Mouse (Mus musculus): ENCODE results near the gene Aff4. TPM values are rescaled to one million over a fixed set of nuclear protein-coding genes. Genes with fewer than 3 reads are reported as not detected.
A peak's percentile ranks its signal among the peaks of the same experiment; 100 is the strongest.

The Aff4 gene
- total and polyA plus RNA-seq, 2 experiments from 2014 or later: 90.2 to 103 TPM

GRCm38 (mm10) chr11:53367032-53367431, 16.4 kb downstream of the Aff4 start:
- no peak for ATAC-seq (ENCODE audit: low FRiP score)
- Histone ChIP-seq H3K4me1 (ENCODE audit: insufficient read depth, low read length) (no peaks in the 10 kb centered on the region), H3K4me3 (ENCODE audit: low read depth, low read length) (no peak overlapping the region), H3K36me3 (ENCODE audit: insufficient read depth, low read length) (no peaks in the 10 kb centered on the region; the same call in 1 of the 2 replicates), H3K27me3 (ENCODE audit: insufficient read depth, low read length) (no peaks in the 10 kb centered on the region), H3K4me2 (ENCODE audit: low read depth, low read length, poor library complexity, severe bottlenecking) (no peak overlapping the region), H3K9ac (replicated peaks; ENCODE audit: low read length, poor library complexity, severe bottlenecking) (no peak overlapping the region), H3K9me3 (ENCODE audit: low read length) (no peaks in the 10 kb centered on the region), H3K27ac (ENCODE audit: low read depth, low read length) (no peak overlapping the region)
- no peak for DNase-seq (ENCODE audit: low spot score)
- no peak for TF ChIP-seq CTCF (IDR thresholded peaks at IDR 0.05)
- WGBS: 91% methylated on average over 2 of the region's 2 CpGs

DNA sequence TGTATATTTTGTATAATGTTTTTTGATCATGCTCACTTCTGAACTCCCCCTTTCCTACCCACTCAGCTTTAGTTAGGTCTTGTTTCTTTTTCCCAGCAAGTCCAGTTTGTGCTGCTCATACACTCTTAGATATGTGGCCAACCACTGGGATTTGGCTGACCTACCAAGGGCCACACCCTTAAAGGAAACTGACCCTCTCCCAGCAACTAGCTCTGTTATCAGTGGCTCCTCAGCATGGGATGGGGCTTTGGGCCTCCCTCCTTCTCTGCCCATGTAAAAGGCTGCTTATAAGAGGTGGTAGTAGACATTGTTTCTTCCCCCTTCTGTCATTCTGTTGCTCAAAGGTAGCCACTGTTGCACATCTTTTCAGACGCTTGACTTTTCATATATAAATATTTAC, 28.3 kb downstream of the Aff4 start:
- no peak overlapping the region for H3K4me2 ChIP-seq (ENCODE audit: low read depth, low read length, poor library complexity, severe bottlenecking)
- no peak for TF ChIP-seq CTCF (IDR thresholded peaks at IDR 0.05)
- no peak overlapping the region for H3K9ac ChIP-seq (replicated peaks; ENCODE audit: low read length, poor library complexity, severe bottlenecking)
- WGBS: 86% methylated on average over 1 of the region's 1 CpGs
- ATAC-seq (ENCODE audit: low FRiP score) (no peak), DNase-seq (ENCODE audit: low spot score) (no peak)
- peaks cover 27% of the 10 kb centered on the region; the same call in 1 of the 2 replicates for H3K36me3 ChIP-seq (ENCODE audit: insufficient read depth, low read length)
- no peak overlapping the region for H3K4me3 ChIP-seq (ENCODE audit: low read depth, low read length)
- H3K27me3 ChIP-seq (ENCODE audit: insufficient read depth, low read length): no peaks in the 10 kb centered on the region
- no peaks in the 10 kb centered on the region for H3K4me1 ChIP-seq (ENCODE audit: insufficient read depth, low read length)
- H3K27ac ChIP-seq (ENCODE audit: low read depth, low read length): no peak overlapping the region
- no peaks in the 10 kb centered on the region for H3K9me3 ChIP-seq (ENCODE audit: low read length)

DNA sequence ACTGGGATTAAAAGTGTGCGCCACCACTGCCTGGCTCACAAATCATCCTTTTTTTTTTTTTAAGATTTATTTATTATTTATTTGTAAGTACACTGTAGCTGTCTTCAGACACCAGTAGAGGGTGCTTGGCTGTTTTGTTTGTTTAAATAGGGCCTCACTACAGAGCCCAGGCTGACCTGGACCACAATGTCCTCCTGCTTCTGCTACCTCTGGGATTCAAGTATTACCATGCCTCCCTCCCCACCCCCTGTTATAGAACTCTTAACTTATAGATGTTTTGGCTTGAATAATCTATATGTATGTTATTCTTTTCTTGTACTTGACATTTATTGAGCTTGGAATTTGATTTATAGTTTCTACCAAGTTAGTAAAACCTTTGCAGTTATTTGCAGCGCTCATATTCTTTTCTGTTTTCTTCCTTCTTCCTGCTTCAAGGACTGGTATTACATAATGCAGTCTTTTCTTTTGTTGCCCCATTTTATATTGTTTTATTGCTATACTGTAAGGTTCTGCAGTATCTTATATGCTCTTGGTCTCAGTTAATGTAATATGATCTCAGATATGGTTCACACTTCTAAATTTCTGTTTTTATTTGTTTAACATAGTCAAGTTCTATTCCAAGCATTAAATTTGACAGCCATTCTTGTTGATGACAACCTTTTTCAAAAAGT, 33.3 kb downstream of the Aff4 start:
- H3K9ac ChIP-seq (replicated peaks; ENCODE audit: low read length, poor library complexity, severe bottlenecking): no peak overlapping the region
- no peak overlapping the region for H3K4me3 ChIP-seq (ENCODE audit: low read depth, low read length)
- no peaks in the 10 kb centered on the region for H3K9me3 ChIP-seq (ENCODE audit: low read length)
- no peak overlapping the region for H3K27ac ChIP-seq (ENCODE audit: low read depth, low read length)
- no peaks in the 10 kb centered on the region for H3K27me3 ChIP-seq (ENCODE audit: insufficient read depth, low read length)
- H3K4me1 ChIP-seq (ENCODE audit: insufficient read depth, low read length): no peaks in the 10 kb centered on the region
- no peak for TF ChIP-seq CTCF (IDR thresholded peaks at IDR 0.05)
- no peak overlapping the region for H3K4me2 ChIP-seq (ENCODE audit: low read depth, low read length, poor library complexity, severe bottlenecking)
- WGBS: 93% methylated on average over 2 of the region's 2 CpGs
- ATAC-seq (ENCODE audit: low FRiP score) (no peak), DNase-seq (ENCODE audit: low spot score) (no peak)
- peaks cover 12% of the 10 kb centered on the region; the same call in 1 of the 2 replicates for H3K36me3 ChIP-seq (ENCODE audit: insufficient read depth, low read length)

GRCm38 (mm10) chr11:53393856-53394255, 43.2 kb downstream of the Aff4 start:
- Histone ChIP-seq H3K9ac (replicated peaks; ENCODE audit: low read length, poor library complexity, severe bottlenecking) (no peak overlapping the region), H3K4me1 (ENCODE audit: insufficient read depth, low read length) (no peaks in the 10 kb centered on the region), H3K4me2 (ENCODE audit: low read depth, low read length, poor library complexity, severe bottlenecking) (no peak overlapping the region), H3K27ac (ENCODE audit: low read depth, low read length) (no peak overlapping the region), H3K9me3 (ENCODE audit: low read length) (no peaks in the 10 kb centered on the region), H3K27me3 (ENCODE audit: insufficient read depth, low read length) (no peaks in the 10 kb centered on the region), H3K4me3 (ENCODE audit: low read depth, low read length) (no peak overlapping the region), H3K36me3 (ENCODE audit: insufficient read depth, low read length) (peaks cover 17% of the 10 kb centered on the region)
- DNase-seq (ENCODE audit: low spot score): no peak
- 96% methylated on average over 1 of the region's 1 CpGs for WGBS
- no peak for ATAC-seq (ENCODE audit: low FRiP score)
- no peak for TF ChIP-seq CTCF (IDR thresholded peaks at IDR 0.05)

DNA sequence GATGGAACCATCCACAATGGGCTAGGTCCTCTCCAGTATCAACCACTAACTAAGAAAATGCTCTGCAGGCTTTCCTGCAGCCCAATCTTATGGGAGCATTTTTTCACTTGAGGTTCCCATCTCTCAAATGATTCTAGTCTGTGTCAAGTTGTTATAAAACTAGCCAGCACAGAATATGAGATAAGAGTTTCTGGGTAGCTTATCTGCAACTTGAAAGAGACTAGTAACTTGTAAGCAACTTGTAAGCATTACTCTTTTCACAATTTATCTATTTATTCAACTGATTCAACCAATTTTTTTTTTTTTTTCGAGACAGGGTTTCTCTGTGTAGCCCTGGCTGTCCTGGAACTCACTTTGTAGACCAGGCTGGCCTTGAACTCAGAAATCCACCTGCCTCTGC, 53.0 kb downstream of the Aff4 start:
- Histone ChIP-seq H3K4me1 (ENCODE audit: insufficient read depth, low read length) (no peaks in the 10 kb centered on the region), H3K9me3 (ENCODE audit: low read length) (no peaks in the 10 kb centered on the region), H3K36me3 (ENCODE audit: insufficient read depth, low read length) (peaks cover 52% of the 10 kb centered on the region), H3K27ac (ENCODE audit: low read depth, low read length) (no peak overlapping the region), H3K9ac (replicated peaks; ENCODE audit: low read length, poor library complexity, severe bottlenecking) (no peak overlapping the region), H3K4me2 (ENCODE audit: low read depth, low read length, poor library complexity, severe bottlenecking) (no peak overlapping the region), H3K27me3 (ENCODE audit: insufficient read depth, low read length) (no peaks in the 10 kb centered on the region), H3K4me3 (ENCODE audit: low read depth, low read length) (no peak overlapping the region)
- no peak for ATAC-seq (ENCODE audit: low FRiP score)
- DNase-seq (ENCODE audit: low spot score): no peak
- TF ChIP-seq CTCF (IDR thresholded peaks at IDR 0.05): no peak
- WGBS: 100% methylated on average over 1 of the region's 1 CpGs

- H3K4me3 ChIP-seq (ENCODE audit: low read depth, low read length): no peak overlapping the region
- peaks cover 65% of the 10 kb centered on the region for H3K36me3 ChIP-seq (ENCODE audit: insufficient read depth, low read length)
- no peak overlapping the region for H3K4me2 ChIP-seq (ENCODE audit: low read depth, low read length, poor library complexity, severe bottlenecking)
- H3K27ac ChIP-seq (ENCODE audit: low read depth, low read length): no peak overlapping the region
- no peaks in the 10 kb centered on the region for H3K27me3 ChIP-seq (ENCODE audit: insufficient read depth, low read length)
- H3K4me1 ChIP-seq (ENCODE audit: insufficient read depth, low read length): no peaks in the 10 kb centered on the region
- H3K9me3 ChIP-seq (ENCODE audit: low read length): no peaks in the 10 kb centered on the region
- TF ChIP-seq CTCF (IDR thresholded peaks at IDR 0.05): peak; percentile 76
- H3K9ac ChIP-seq (replicated peaks; ENCODE audit: low read length, poor library complexity, severe bottlenecking): no peak overlapping the region
- ATAC-seq (ENCODE audit: low FRiP score) (no peak), DNase-seq (ENCODE audit: low spot score) (peak; percentile 41)
These were observed 61.1 kb downstream of the Aff4 start for GRCm38 (mm10) chr11:53411738-53412137.

Data from midbrain, postnatal 0 days (tissue).